Comparison of ENCODE assay signal across 9 mouse cellular contexts in the genomic region with DNA sequence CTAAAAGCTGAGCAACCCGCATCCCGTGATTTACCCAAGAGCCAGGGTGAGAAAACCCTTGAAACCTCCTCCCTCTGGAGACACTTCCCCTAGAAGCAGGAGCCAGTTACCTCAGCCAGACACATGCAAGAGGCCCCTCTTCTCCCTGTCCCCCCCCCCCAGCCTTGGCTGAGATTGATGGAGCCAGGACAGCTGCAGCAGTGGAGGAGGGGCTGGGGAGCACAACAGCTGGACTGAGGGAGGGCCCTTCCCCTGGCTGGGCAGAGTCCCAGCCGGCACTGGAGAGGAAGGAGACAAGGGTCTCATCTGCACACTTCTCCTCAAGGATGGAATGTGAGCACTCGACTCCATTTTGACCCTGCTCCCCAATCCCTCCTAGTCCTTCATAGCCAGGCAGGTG.
A peak's percentile ranks its signal among the peaks of the same experiment; 100 is the strongest.
DNase-seq lines count a peak whose midpoint lies in the region; ATAC-seq lines count a peak whose summit lies in the region.
"Had no signal": no experiment of that assay in that cellular context is flagged by ENCODE, and none has a peak within 500 bp of the region (broad histone marks: within the 10 kb centered on the region; RNA-seq: fewer than 3 reads in every experiment).

No protein-coding gene starts in this region.

- no peak overlapping the region for H3K4me2 ChIP-seq in kidney, embryonic 15.5 days
- no peak overlapping the region for H3K4me2 ChIP-seq in limb, embryonic 15.5 days
- H3K4me2 ChIP-seq: liver, embryonic 15.5 days had no signal

- H3K9me3 ChIP-seq in kidney, embryonic 15.5 days (replicated peaks): no peaks in the 10 kb centered on the region
- no peaks in the 10 kb centered on the region for H3K9me3 ChIP-seq in heart, embryonic 10.5 days
- no peaks in the 10 kb centered on the region for H3K9me3 ChIP-seq in limb, embryonic 15.5 days
- H3K9me3 ChIP-seq: liver, embryonic 15.5 days had no signal

- DNase-seq in kidney, postnatal 25 days: no peak
- peak; percentile 48 for DNase-seq in embryo, embryonic 9.5 days (ENCODE audit: extremely low spot score)
- DNase-seq in heart, embryonic 10.5 days (ENCODE audit: low spot score): no peak
- no peak for DNase-seq in adrenal gland, adult 8-10 months
- DNase-seq in cerebellum, postnatal 25 days: no peak

- peaks cover 8% of the 10 kb centered on the region; the same call in 1 of the 2 replicates for H3K36me3 ChIP-seq in kidney, embryonic 15.5 days
- H3K36me3 ChIP-seq in heart, embryonic 10.5 days: peaks cover 22% of the 10 kb centered on the region
- H3K36me3 ChIP-seq in limb, embryonic 15.5 days: 0 out of 2 replicates have a peak, but pooled peaks cover 3% of the 10 kb centered on the region
- H3K36me3 ChIP-seq: liver, embryonic 15.5 days had no signal

- peak; percentile 77 for ATAC-seq in kidney, embryonic 15.5 days (replicated peaks; ENCODE audit: low FRiP score)
- peak; percentile 59 for ATAC-seq in limb, embryonic 15.5 days (ENCODE audit: insufficient number of reproducible peaks, low FRiP score, low TSS enrichment, low read depth)
- ATAC-seq in monocyte, adult 5-6 weeks (replicated peaks; ENCODE audit: insufficient number of reproducible peaks, low FRiP score, low TSS enrichment, poor library complexity, severe bottlenecking): no peak

- peak overlapping the region; percentile 20 for H3K27ac ChIP-seq in kidney, embryonic 15.5 days
- H3K27ac ChIP-seq in heart, embryonic 10.5 days: peak overlapping the region; percentile 68
- peak overlapping the region; percentile 52 for H3K27ac ChIP-seq in limb, embryonic 15.5 days
- H3K27ac ChIP-seq: liver, embryonic 15.5 days had no signal

- no peak overlapping the region for H3K9ac ChIP-seq in kidney, embryonic 15.5 days
- no peak overlapping the region for H3K9ac ChIP-seq in limb, embryonic 15.5 days
- H3K9ac ChIP-seq: liver, embryonic 15.5 days had no signal

- no peaks in the 10 kb centered on the region for H3K27me3 ChIP-seq in kidney, embryonic 15.5 days
- H3K27me3 ChIP-seq in heart, embryonic 10.5 days (ENCODE audit: insufficient read depth, poor library complexity, severe bottlenecking): no peaks in the 10 kb centered on the region
- no peaks in the 10 kb centered on the region for H3K27me3 ChIP-seq in limb, embryonic 15.5 days
- H3K27me3 ChIP-seq: liver, embryonic 15.5 days had no signal

- WGBS in kidney, embryonic 15.5 days: 26% methylated on average over 4 of the region's 4 CpGs
- 32% methylated on average over 4 of the region's 4 CpGs for WGBS in heart, embryonic 10.5 days
- 27% methylated on average over 4 of the region's 4 CpGs for WGBS in limb, embryonic 15.5 days

- H3K4me3 ChIP-seq in kidney, embryonic 15.5 days (replicated peaks): no peak overlapping the region
- H3K4me3 ChIP-seq in heart, embryonic 10.5 days: no peak overlapping the region
- H3K4me3 ChIP-seq in limb, embryonic 15.5 days: no peak overlapping the region
- H3K4me3 ChIP-seq: liver, embryonic 15.5 days had no signal

- H3K4me1 ChIP-seq in kidney, embryonic 15.5 days: peaks cover 57% of the 10 kb centered on the region
- H3K4me1 ChIP-seq in heart, embryonic 10.5 days: peaks cover 83% of the 10 kb centered on the region
- H3K4me1 ChIP-seq in limb, embryonic 15.5 days: peaks cover 59% of the 10 kb centered on the region
- H3K4me1 ChIP-seq: liver, embryonic 15.5 days had no signal
